Mouse (Mus musculus) hindbrain, embryonic 14.5 days (tissue): ENCODE data around the gene Fundc2. TPM values are rescaled to one million over a fixed set of nuclear protein-coding genes. Genes with fewer than 3 reads are reported as not detected.

Source experiments
- ATAC-seq: fragments of 200-750 bp; cut with Nextera tagmentation; 2 replicates; pipeline ENCODE4 v1.8.0; 2017; ENCODE audit warnings: moderate number of reproducible peaks, mild to moderate bottlenecking, moderate TSS enrichment, moderate library complexity; ENCODE audit not compliant: low FRiP score
- DNase-seq: peaks from one replicate; pipeline ENCODE4 v3.0.0-alpha.2; 2015; ENCODE audit warnings: low spot score
- H3K27ac ChIP-seq: fragments of 300-500 bp; sonication (generic); 2 replicates; pipeline ENCODE4 v1.5.1; 2014; ENCODE audit warnings: mild to moderate bottlenecking, moderate library complexity
- H3K27me3 ChIP-seq: fragments of 300-500 bp; sonication (generic); 2 replicates; pipeline ENCODE4 v1.6.1; 2014; ENCODE audit warnings: mild to moderate bottlenecking, low read length, mixed read lengths; ENCODE audit not compliant: control insufficient read depth, insufficient read depth
- H3K36me3 ChIP-seq: fragments of 300-500 bp; sonication (generic); replicated peaks from 2 replicates; pipeline ENCODE4 v1.6.1; 2014; ENCODE audit not compliant: control insufficient read depth, insufficient read depth
- H3K4me1 ChIP-seq: fragments of 300-500 bp; sonication (generic); replicated peaks from 2 replicates; pipeline ENCODE4 v1.6.1; 2014; ENCODE audit warnings: antibody characterized with exemption, low read length, mixed read lengths; ENCODE audit not compliant: control insufficient read depth, insufficient read depth
- H3K4me2 ChIP-seq: fragments of 300-500 bp; sonication (generic); replicated peaks from 2 replicates; pipeline ENCODE4 v1.6.1; 2014; ENCODE audit warnings: mild to moderate bottlenecking, moderate library complexity
- H3K4me3 ChIP-seq: fragments of 300-500 bp; sonication (generic); replicated peaks from 2 replicates; pipeline ENCODE4 v1.5.1; 2014; ENCODE audit warnings: mild to moderate bottlenecking, low read length
- H3K9ac ChIP-seq: fragments of 300-500 bp; sonication (generic); 2 replicates; pipeline ENCODE4 v1.6.1; 2014
- H3K9me3 ChIP-seq: fragments of 300-500 bp; sonication (generic); 2 replicates; pipeline ENCODE4 v1.6.1; 2016; ENCODE audit warnings: low read length; ENCODE audit not compliant: control insufficient read depth
- WGBS: fragments of 180-500 bp; shearing (Covaris S2); extraction: QIAGEN DNeasy Blood & Tissue Kit; methylation state at CpG from one replicate; pipeline ENCODE4 v1.1.7; 2014; 5-methylcytosine and 5-hydroxymethylcytosine counted together
- polyA plus RNA-seq: library from polyadenylated mRNA; unstranded; fragments of >200 nt; fragmentation: Nextera tagmentation; extraction: Ambion mirVana; gene quantifications from 2 replicates; pipeline ENCODE4 v1.2.1, GENCODE M21; 2014

Gene Fundc2
- 37.4 and 42.3 TPM in 2 replicates for polyA plus RNA-seq

DNA sequence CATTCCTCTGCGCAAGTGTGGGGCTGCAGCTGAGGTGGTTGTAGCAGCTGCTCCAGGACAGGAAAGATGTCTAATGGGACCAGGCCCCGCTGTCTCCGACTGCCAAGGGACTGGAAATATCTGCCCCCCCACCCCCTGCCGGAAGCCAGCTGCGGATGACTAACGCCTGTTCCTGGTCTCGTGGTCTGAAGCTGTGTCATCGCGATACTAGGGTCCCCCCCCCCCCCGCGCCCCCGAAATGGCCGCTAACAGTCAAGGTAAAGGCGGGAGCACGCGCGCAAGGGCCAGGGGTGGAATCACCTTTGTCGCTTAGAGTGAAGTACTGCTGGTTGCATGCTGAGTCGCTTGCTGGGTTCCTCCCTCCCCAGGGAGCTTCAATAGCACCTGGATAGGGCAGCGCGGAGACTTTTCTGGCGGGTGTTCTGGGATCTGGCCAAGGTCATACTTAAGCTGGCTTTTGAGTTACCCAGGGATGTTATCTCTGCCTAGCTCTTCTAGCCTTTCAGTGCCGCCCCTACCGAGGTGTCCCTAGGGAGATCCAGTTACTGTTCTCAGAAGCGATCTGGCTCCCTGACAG, at the start of gene Fundc2, which contains the start of gene F8:
Gene Fundc2 (plus strand): TSS at position 205 of the 577 bp plus-strand sequence.
Gene F8 (minus strand): TSS at position 421 of the 577 bp plus-strand sequence.
- H3K27me3 ChIP-seq, result no peaks in the 10 kb centered on the region
- peak; percentile 68 for DNase-seq
- H3K4me2 ChIP-seq, result peak within 1 kb of the TSS; percentile 52
- peak within 1 kb of the TSS; percentile 74 for H3K9ac ChIP-seq
- 16% methylated on average over 22 of the region's 25 CpGs for WGBS
- H3K4me3 ChIP-seq, result peak within 1 kb of the TSS; percentile 57
- H3K4me1 ChIP-seq, result no peaks in the 10 kb centered on the region
- peak within 1 kb of the TSS; percentile 82 for H3K27ac ChIP-seq
- H3K9me3 ChIP-seq, result no peaks in the 10 kb centered on the region
- peak; percentile 97 for ATAC-seq
- no peaks in the 10 kb centered on the region for H3K36me3 ChIP-seq

DNA sequence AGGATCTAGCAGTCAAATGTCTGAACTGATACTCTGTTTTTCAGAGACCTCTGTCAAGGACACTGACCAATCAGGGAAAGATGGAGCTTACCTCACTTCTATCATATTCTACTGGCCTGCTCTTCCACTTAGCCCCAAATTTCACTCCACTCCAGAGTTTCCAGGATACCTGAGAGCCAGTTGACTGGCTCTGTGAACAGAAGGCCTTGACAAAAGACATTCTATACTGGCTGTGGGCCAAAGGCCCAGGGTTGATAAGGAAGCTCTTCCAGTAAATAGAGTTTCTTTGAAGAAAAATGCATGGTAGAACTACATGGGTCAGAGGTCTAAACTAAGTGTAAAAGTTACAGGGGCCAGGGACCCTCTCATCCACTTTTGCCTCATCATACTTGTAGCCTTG, 12.0 kb upstream of the Fundc2 start:
- H3K4me2 ChIP-seq, result no peak overlapping the region
- H3K4me1 ChIP-seq, result no peaks in the 10 kb centered on the region
- no peak overlapping the region for H3K27ac ChIP-seq
- ATAC-seq (no peak), DNase-seq (no peak)
- no peaks in the 10 kb centered on the region for H3K9me3 ChIP-seq
- H3K4me3 ChIP-seq, result no peak overlapping the region
- H3K27me3 ChIP-seq, result no peaks in the 10 kb centered on the region
- no peaks in the 10 kb centered on the region for H3K36me3 ChIP-seq
- H3K9ac ChIP-seq, result no peak overlapping the region

- Histone ChIP-seq H3K27me3 (no peaks in the 10 kb centered on the region), H3K4me2 (no peak overlapping the region), H3K9me3 (no peaks in the 10 kb centered on the region), H3K4me1 (no peaks in the 10 kb centered on the region), H3K27ac (no peak overlapping the region), H3K9ac (no peak overlapping the region), H3K36me3 (no peaks in the 10 kb centered on the region), H3K4me3 (no peak overlapping the region)
- 87% methylated on average over 2 of the region's 2 CpGs for WGBS
- ATAC-seq (no peak), DNase-seq (no peak)
These were observed 9.4 kb upstream of the Fundc2 start for GRCm38 (mm10) chrX:75372666-75373425.

DNA sequence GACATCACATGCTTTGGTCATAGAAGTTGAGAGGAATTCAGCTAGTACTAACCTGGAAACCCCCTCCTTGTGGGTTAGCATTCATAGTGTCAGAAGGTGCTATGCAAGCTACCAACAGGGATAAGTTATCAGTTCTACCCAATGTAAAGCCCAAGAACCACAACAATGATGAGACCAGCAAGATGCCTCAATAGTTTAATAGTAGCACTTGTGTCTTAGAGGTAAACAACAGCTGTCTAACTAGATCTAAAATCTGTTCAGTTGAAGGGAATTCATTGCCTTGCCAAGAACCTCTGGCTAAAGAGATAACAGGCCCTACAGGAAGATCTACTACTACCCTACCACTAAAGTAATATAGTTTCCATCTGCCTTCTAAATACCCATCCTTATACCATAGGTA, 5.4 kb upstream of the Fundc2 start:
- Histone ChIP-seq H3K4me1 (no peaks in the 10 kb centered on the region), H3K27me3 (no peaks in the 10 kb centered on the region), H3K27ac (no peak overlapping the region), H3K9me3 (no peaks in the 10 kb centered on the region), H3K4me2 (no peak overlapping the region), H3K9ac (no peak overlapping the region), H3K4me3 (no peak overlapping the region), H3K36me3 (no peaks in the 10 kb centered on the region)
- DNase-seq (no peak), ATAC-seq (no peak)

DNA sequence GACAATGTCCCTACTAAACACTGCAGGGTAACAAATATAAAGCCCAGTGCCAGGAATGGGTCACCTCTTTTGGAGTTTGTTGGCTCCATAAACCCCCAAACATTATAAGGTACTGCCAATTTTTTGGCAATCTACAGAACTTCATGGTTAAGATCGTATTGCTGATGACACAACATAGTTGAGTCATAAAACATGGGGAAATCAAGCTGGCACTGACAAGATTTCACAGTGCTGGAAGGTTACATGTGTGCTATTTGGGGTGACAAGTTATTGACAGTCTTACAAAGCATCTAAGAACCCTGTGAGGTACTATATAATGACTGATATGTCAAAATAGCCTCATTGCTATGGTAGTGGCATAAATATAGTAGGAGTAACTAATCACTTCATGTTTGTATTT, 1.0 kb upstream of the Fundc2 start:
- DNase-seq, result no peak
- Histone ChIP-seq H3K4me2 (no peak overlapping the region), H3K27me3 (no peaks in the 10 kb centered on the region), H3K9ac (no peak overlapping the region), H3K4me3 (no peak overlapping the region), H3K36me3 (no peaks in the 10 kb centered on the region), H3K27ac (no peak overlapping the region), H3K9me3 (no peaks in the 10 kb centered on the region), H3K4me1 (no peaks in the 10 kb centered on the region)
- ATAC-seq, result no peak
- 94% methylated on average over 1 of the region's 1 CpGs for WGBS

DNA sequence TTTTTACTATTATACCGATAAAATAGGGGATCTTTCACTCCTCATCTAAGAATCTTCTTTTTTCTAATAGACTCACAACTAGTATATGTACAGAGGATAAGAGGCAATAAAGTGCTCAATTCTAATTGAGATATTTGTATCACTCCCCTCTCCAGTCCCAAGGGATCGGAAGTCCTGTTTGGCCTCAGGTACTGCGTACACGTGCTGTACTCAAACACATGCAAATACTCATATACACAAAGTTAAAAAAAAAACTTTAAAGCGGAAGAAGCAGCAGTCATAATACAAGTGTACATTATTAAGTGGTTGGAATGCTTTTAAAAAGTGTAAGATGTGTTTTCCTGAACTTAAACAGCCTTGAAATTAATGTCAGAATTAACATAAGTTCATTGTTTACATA, 500 bp upstream of the Fundc2 start:
- H3K4me3 ChIP-seq, result peak overlapping the region; percentile 57
- no peaks in the 10 kb centered on the region for H3K4me1 ChIP-seq
- DNase-seq (no peak), ATAC-seq (0 out of 2 replicates have a peak, but pooled peaks have one; percentile 25)
- H3K27ac ChIP-seq, result 0 out of 2 replicates have a peak overlapping the region, but pooled peaks have one; percentile 82
- no peaks in the 10 kb centered on the region for H3K9me3 ChIP-seq
- peak overlapping the region; percentile 74 for H3K9ac ChIP-seq
- H3K36me3 ChIP-seq, result no peaks in the 10 kb centered on the region
- peak overlapping the region; percentile 52 for H3K4me2 ChIP-seq
- WGBS, result 62% methylated on average over 5 of the region's 5 CpGs
- no peaks in the 10 kb centered on the region for H3K27me3 ChIP-seq

DNA sequence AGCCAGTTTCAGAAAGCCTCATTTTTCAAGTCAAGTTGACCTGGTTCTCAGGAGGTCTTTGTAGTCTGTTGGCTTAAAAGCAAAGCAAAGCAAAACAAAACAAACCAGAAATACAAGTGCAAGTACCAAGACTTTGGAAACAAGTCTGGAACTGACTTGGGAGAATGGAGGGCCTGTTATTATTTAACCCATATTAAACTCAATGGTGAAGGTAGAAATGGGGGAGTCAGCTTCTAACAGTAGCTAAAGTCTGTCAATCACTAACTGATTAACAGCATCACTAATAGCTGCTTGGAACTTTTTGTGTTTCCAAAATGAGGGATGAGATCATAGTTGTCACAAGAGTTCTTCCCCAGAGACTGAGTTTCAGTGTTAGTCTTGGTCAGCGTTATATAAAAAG, 17.3 kb downstream of the Fundc2 start:
- Histone ChIP-seq H3K27me3 (no peaks in the 10 kb centered on the region), H3K9ac (no peak overlapping the region), H3K27ac (no peak overlapping the region), H3K4me1 (no peaks in the 10 kb centered on the region), H3K9me3 (no peaks in the 10 kb centered on the region), H3K4me3 (no peak overlapping the region), H3K4me2 (no peak overlapping the region), H3K36me3 (0 out of 2 replicates have a peak, but pooled peaks cover 8% of the 10 kb centered on the region)
- 86% methylated on average over 1 of the region's 1 CpGs for whole genome bisulfite sequencing
- DNase-seq (no peak), ATAC-seq (no peak)

DNA sequence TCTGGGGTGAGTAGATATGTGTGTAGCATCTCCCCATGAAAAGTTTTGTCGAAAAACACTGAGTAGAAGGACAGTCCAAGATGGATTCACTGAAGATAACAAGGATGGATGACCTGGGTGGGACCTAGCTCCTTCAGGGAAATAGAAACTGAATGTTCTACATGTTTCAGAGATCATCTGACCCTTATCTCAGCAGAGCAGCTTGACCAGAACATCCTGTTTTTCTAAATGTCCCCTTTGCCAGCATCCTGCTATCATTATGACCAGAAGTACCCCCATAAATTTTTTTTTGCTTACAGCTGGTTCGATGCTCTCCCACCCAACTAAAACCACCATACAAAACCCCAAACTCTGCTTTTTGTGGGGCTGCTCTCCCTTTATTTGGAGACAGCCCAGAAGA, 20.5 kb downstream of the Fundc2 start:
- no peak overlapping the region for H3K27ac ChIP-seq
- H3K36me3 ChIP-seq, result 0 out of 2 replicates have a peak, but pooled peaks cover 8% of the 10 kb centered on the region
- WGBS, result 67% methylated on average over 2 of the region's 2 CpGs
- no peaks in the 10 kb centered on the region for H3K9me3 ChIP-seq
- no peak overlapping the region for H3K4me3 ChIP-seq
- no peak overlapping the region for H3K9ac ChIP-seq
- DNase-seq, result no peak
- H3K4me2 ChIP-seq, result no peak overlapping the region
- H3K27me3 ChIP-seq, result no peaks in the 10 kb centered on the region
- no peak for ATAC-seq
- no peaks in the 10 kb centered on the region for H3K4me1 ChIP-seq

- 0 out of 2 replicates have a peak, but pooled peaks cover 8% of the 10 kb centered on the region for H3K36me3 ChIP-seq
- no peaks in the 10 kb centered on the region for H3K4me1 ChIP-seq
- no peak overlapping the region for H3K4me3 ChIP-seq
- H3K9ac ChIP-seq, result no peak overlapping the region
- no peaks in the 10 kb centered on the region for H3K27me3 ChIP-seq
- no peak overlapping the region for H3K4me2 ChIP-seq
- no peak for DNase-seq
- no peaks in the 10 kb centered on the region for H3K9me3 ChIP-seq
- H3K27ac ChIP-seq, result no peak overlapping the region
- no peak for ATAC-seq
These were observed 21.2 kb downstream of the Fundc2 start for GRCm38 (mm10) chrX:75403350-75403749.
